Mouse (Mus musculus): ENCODE data around the gene 9330182O14Rik. TPM values are rescaled to one million over a fixed set of nuclear protein-coding genes. Genes with fewer than 3 reads are reported as not detected.
A peak's percentile ranks its signal among the peaks of the same experiment; 100 is the strongest.

9330182O14Rik gene
- not detected in 2 replicates for polyA plus RNA-seq (2015; fragmentation: Nextera tagmentation; extraction: Ambion mirVana)

- Histone ChIP-seq H3K9me3 (replicated peaks) (no peaks in the 10 kb centered on the region), H3K27me3 (no peaks in the 10 kb centered on the region), H3K4me1 (replicated peaks) (no peaks in the 10 kb centered on the region), H3K9ac (no peak within 1 kb of the TSS), H3K4me2 (no peak within 1 kb of the TSS), H3K36me3 (no peaks in the 10 kb centered on the region), H3K4me3 (replicated peaks) (no peak within 1 kb of the TSS), H3K27ac (no peak within 1 kb of the TSS)
- WGBS (ENCODE audit: insufficient replicate concordance): 31% methylated on average over 10 of the region's 10 CpGs
- ATAC-seq (ENCODE audit: low read depth) (no peak), DNase-seq (no peak)
These were observed at the start of gene 9330182O14Rik for GRCm38 (mm10) chr15:40134152-40134792. 9330182O14Rik (plus strand) TSS chr15:40134365.

- no peak for DNase-seq
- no peak overlapping the region for H3K27ac ChIP-seq
These were observed 30.9 kb upstream of the 9330182O14Rik start for GRCm38 (mm10) chr15:40103304-40103703.

GRCm38 (mm10) chr15:40105712-40106111 is 28.5 kb upstream of the 9330182O14Rik start:
- Histone ChIP-seq H3K4me1 (replicated peaks) (no peaks in the 10 kb centered on the region), H3K9ac (no peak overlapping the region), H3K27ac (no peak overlapping the region), H3K27me3 (no peaks in the 10 kb centered on the region), H3K9me3 (replicated peaks) (no peaks in the 10 kb centered on the region), H3K4me2 (no peak overlapping the region), H3K4me3 (replicated peaks) (no peak overlapping the region), H3K36me3 (no peaks in the 10 kb centered on the region)
- ATAC-seq (ENCODE audit: low read depth): no peak
- no peak for DNase-seq
- WGBS (ENCODE audit: insufficient replicate concordance): 83% methylated on average over 4 of the region's 4 CpGs

More at GRCm38 (mm10) chr15:40103304-40103703, 30.9 kb upstream of the 9330182O14Rik start:
- no peaks in the 10 kb centered on the region for H3K36me3 ChIP-seq
- no peak overlapping the region for H3K9ac ChIP-seq
- no peak overlapping the region for H3K4me3 ChIP-seq (replicated peaks)
- no peaks in the 10 kb centered on the region for H3K4me1 ChIP-seq (replicated peaks)
- 77% methylated on average over 2 of the region's 2 CpGs for WGBS (ENCODE audit: insufficient replicate concordance)
- no peak for ATAC-seq (ENCODE audit: low read depth)
- H3K27me3 ChIP-seq: no peaks in the 10 kb centered on the region
- no peak overlapping the region for H3K4me2 ChIP-seq
- H3K9me3 ChIP-seq (replicated peaks): no peaks in the 10 kb centered on the region

- Histone ChIP-seq H3K27ac (no peak overlapping the region), H3K9ac (no peak overlapping the region), H3K27me3 (no peaks in the 10 kb centered on the region), H3K4me2 (peak overlapping the region; percentile 4; the same call in 1 of the 2 replicates), H3K4me1 (replicated peaks) (no peaks in the 10 kb centered on the region), H3K9me3 (replicated peaks) (no peaks in the 10 kb centered on the region), H3K4me3 (replicated peaks) (no peak overlapping the region), H3K36me3 (no peaks in the 10 kb centered on the region)
- ATAC-seq (ENCODE audit: low read depth): no peak
- DNase-seq: no peak
- 29% methylated on average over 14 of the region's 18 CpGs for WGBS (ENCODE audit: insufficient replicate concordance)
These were observed 20.1 kb upstream of the 9330182O14Rik start for GRCm38 (mm10) chr15:40113888-40114576.

- DNase-seq (no peak), ATAC-seq (ENCODE audit: low read depth) (no peak)
- H3K36me3 ChIP-seq: no peaks in the 10 kb centered on the region
- WGBS (ENCODE audit: insufficient replicate concordance): 43% methylated on average over 22 of the region's 22 CpGs
- H3K4me3 ChIP-seq (replicated peaks): no peak overlapping the region
- no peak overlapping the region for H3K27ac ChIP-seq
- no peaks in the 10 kb centered on the region for H3K27me3 ChIP-seq
- H3K4me1 ChIP-seq (replicated peaks): no peaks in the 10 kb centered on the region
- peak overlapping the region; percentile 4; the same call in 1 of the 2 replicates for H3K4me2 ChIP-seq
- H3K9ac ChIP-seq: no peak overlapping the region
- H3K9me3 ChIP-seq (replicated peaks): no peaks in the 10 kb centered on the region
These were observed 19.4 kb upstream of the 9330182O14Rik start for GRCm38 (mm10) chr15:40114600-40115271.

GRCm38 (mm10) chr15:40116396-40116795 is 17.8 kb upstream of the 9330182O14Rik start:
- Histone ChIP-seq H3K4me1 (replicated peaks) (no peaks in the 10 kb centered on the region), H3K4me3 (replicated peaks) (no peak overlapping the region), H3K27ac (no peak overlapping the region), H3K9me3 (replicated peaks) (no peaks in the 10 kb centered on the region), H3K4me2 (no peak overlapping the region), H3K27me3 (no peaks in the 10 kb centered on the region), H3K9ac (no peak overlapping the region), H3K36me3 (no peaks in the 10 kb centered on the region)
- WGBS (ENCODE audit: insufficient replicate concordance): 59% methylated on average over 3 of the region's 3 CpGs
- DNase-seq: no peak
- no peak for ATAC-seq (ENCODE audit: low read depth)

GRCm38 (mm10) chr15:40124211-40124953 is 9.8 kb upstream of the 9330182O14Rik start:
- Histone ChIP-seq H3K36me3 (no peaks in the 10 kb centered on the region), H3K4me2 (no peak overlapping the region), H3K4me1 (replicated peaks) (no peaks in the 10 kb centered on the region), H3K27me3 (no peaks in the 10 kb centered on the region), H3K9me3 (replicated peaks) (no peaks in the 10 kb centered on the region), H3K9ac (no peak overlapping the region), H3K27ac (no peak overlapping the region), H3K4me3 (replicated peaks) (no peak overlapping the region)
- no peak for DNase-seq
- ATAC-seq (ENCODE audit: low read depth): no peak
- 68% methylated on average over 9 of the region's 9 CpGs for WGBS (ENCODE audit: insufficient replicate concordance)

GRCm38 (mm10) chr15:40129496-40129895 is 4.7 kb upstream of the 9330182O14Rik start:
- ATAC-seq (ENCODE audit: low read depth) (no peak), DNase-seq (no peak)
- 57% methylated on average over 5 of the region's 5 CpGs for WGBS (ENCODE audit: insufficient replicate concordance)
- H3K9me3 ChIP-seq (replicated peaks): no peaks in the 10 kb centered on the region
- H3K4me1 ChIP-seq (replicated peaks): no peaks in the 10 kb centered on the region
- H3K27ac ChIP-seq: no peak overlapping the region
- H3K4me3 ChIP-seq (replicated peaks): no peak overlapping the region
- H3K36me3 ChIP-seq: no peaks in the 10 kb centered on the region
- no peak overlapping the region for H3K9ac ChIP-seq
- H3K4me2 ChIP-seq: no peak overlapping the region
- H3K27me3 ChIP-seq: no peaks in the 10 kb centered on the region

- no peak overlapping the region for H3K4me2 ChIP-seq
- H3K9me3 ChIP-seq (replicated peaks): no peaks in the 10 kb centered on the region
- H3K36me3 ChIP-seq: no peaks in the 10 kb centered on the region
- WGBS (ENCODE audit: insufficient replicate concordance): 17% methylated on average over 15 of the region's 15 CpGs
- ATAC-seq (ENCODE audit: low read depth) (no peak), DNase-seq (peak; percentile 10)
- no peaks in the 10 kb centered on the region for H3K27me3 ChIP-seq
- no peak overlapping the region for H3K4me3 ChIP-seq (replicated peaks)
- H3K27ac ChIP-seq: no peak overlapping the region
- H3K9ac ChIP-seq: no peak overlapping the region
- H3K4me1 ChIP-seq (replicated peaks): no peaks in the 10 kb centered on the region
These were observed 3.2 kb upstream of the 9330182O14Rik start for GRCm38 (mm10) chr15:40130880-40131478.

GRCm38 (mm10) chr15:40132408-40132807 is 1.8 kb upstream of the 9330182O14Rik start:
- DNase-seq (no peak), ATAC-seq (ENCODE audit: low read depth) (no peak)
- Histone ChIP-seq H3K9ac (no peak overlapping the region), H3K27me3 (no peaks in the 10 kb centered on the region), H3K27ac (no peak overlapping the region), H3K4me3 (replicated peaks) (no peak overlapping the region), H3K9me3 (replicated peaks) (no peaks in the 10 kb centered on the region), H3K4me2 (no peak overlapping the region), H3K36me3 (no peaks in the 10 kb centered on the region), H3K4me1 (replicated peaks) (no peaks in the 10 kb centered on the region)
- WGBS (ENCODE audit: insufficient replicate concordance): 58% methylated on average over 4 of the region's 4 CpGs

GRCm38 (mm10) chr15:40144221-40144620 is 10.1 kb downstream of the 9330182O14Rik start:
- ATAC-seq (ENCODE audit: low read depth): no peak
- no peaks in the 10 kb centered on the region for H3K9me3 ChIP-seq (replicated peaks)
- 33% methylated on average over 7 of the region's 7 CpGs for WGBS (ENCODE audit: insufficient replicate concordance)
- no peaks in the 10 kb centered on the region for H3K27me3 ChIP-seq
- no peak overlapping the region for H3K27ac ChIP-seq
- H3K4me3 ChIP-seq (replicated peaks): no peak overlapping the region
- no peak overlapping the region for H3K4me2 ChIP-seq
- no peak for DNase-seq
- H3K9ac ChIP-seq: no peak overlapping the region
- H3K4me1 ChIP-seq (replicated peaks): no peaks in the 10 kb centered on the region
- no peaks in the 10 kb centered on the region for H3K36me3 ChIP-seq
